Mouse (Mus musculus) lung, adult 10 weeks (tissue): ENCODE results near the gene Dgat2l6. TPM values are rescaled to one million over a fixed set of nuclear protein-coding genes. Genes with fewer than 3 reads are reported as not detected.

Experiments used
- polyA plus RNA-seq: library from polyadenylated mRNA; stranded (reverse); fragments of 350-450 nt; fragmentation: Illumina TruSeq; extraction: RNeasy Lipid Tissue Mini Kit (QIAGEN cat#74804); gene quantifications from one replicate; pipeline ENCODE4 v1.2.3, GENCODE M21; 2014; ENCODE audit warnings: low read depth, low replicate concordance; ENCODE audit not compliant: insufficient read depth

The Dgat2l6 gene
- not detected for polyA plus RNA-seq

DNA sequence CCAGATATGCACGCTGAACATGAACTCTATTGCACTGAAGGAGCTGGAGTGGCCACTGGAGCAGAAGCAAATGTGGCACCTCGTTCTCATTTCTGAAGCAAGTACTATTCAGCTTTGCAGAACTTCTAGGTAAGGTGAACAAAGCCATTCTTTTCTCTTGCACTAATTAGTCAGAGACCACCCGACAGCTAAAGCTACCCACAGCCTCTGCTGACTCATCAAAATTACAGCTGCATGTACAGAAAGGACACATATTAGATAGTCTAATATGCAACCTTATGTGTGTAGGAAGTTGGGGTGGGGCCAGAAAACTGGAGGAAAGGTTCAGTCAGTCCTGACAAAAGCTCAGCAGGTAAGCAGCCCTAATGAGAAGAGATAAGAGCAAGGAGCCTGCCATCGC is at the start of gene Dgat2l6:
TSS of gene Dgat2l6 (plus strand) at position 368 of the 400 bp plus-strand sequence.

DNA sequence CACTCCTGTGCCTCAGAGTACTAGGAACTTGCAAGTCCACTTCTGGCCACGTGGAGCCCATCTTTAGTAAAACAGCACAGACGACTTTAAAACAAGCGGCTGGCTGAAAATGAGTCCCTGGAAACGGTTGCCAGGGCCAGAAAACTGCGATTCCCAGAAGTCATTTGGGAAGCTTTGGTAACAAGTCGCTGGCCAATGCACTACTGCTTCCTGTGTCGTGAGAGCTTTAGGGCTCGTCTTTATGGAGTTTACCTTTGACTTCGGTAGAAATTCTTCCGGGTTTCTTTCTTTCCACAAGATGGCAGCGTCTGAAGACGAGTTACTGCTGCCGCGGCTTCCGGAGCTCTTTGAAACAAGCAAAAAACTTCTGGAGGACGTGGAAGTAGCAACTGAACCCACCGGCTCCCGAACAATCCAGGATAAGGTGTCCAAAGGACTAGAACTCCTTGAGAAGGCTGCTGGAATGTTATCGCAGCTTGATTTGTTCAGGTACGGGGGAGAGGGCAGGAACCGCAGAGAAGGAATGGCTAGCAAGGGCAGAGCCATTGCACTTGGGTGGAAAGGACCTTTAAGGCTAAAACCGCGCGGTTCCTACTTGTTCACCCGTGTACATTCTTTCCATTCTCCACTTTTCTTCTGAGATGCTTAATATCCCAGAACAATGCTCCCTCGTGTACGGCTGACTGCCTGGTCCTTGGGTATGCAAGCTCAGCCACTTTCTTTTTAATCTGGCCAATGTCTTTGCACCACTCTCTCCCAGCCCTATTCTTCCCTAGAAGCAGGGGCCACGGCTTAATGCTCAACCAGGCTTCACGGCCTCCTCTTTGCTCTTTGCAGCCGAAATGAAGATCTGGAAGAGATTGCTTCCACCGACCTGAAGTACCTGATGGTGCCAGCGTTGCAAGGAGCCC is 30.3 kb upstream of the Dgat2l6 start, which contains the start of gene Igbp1:
TSS of gene Igbp1 (plus strand) at position 224 of the 911 bp plus-strand sequence.

DNA sequence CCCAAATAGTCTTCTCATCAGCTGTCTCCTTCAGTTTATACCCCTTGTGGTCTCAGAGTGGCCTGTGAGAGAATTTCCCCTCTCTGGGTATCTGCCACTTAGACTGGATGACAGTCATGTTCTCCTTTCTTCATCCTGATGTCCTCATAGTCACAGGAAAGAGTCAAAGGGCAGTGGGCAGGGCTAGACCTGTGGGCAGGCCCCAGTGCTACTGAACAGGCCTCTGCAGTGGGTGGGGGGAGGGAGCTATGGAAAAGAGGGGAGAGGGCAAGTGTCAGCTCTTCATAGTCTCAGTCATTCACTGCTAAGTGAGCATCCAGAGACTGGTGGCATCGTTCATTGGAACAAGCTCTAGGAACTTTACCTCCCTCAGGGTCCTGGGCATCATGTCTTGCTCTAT is 47.3 kb downstream of the Dgat2l6 start, which contains the start of gene Awat1:
TSS of gene Awat1 (plus strand) at position 301 of the 400 bp plus-strand sequence.

DNA sequence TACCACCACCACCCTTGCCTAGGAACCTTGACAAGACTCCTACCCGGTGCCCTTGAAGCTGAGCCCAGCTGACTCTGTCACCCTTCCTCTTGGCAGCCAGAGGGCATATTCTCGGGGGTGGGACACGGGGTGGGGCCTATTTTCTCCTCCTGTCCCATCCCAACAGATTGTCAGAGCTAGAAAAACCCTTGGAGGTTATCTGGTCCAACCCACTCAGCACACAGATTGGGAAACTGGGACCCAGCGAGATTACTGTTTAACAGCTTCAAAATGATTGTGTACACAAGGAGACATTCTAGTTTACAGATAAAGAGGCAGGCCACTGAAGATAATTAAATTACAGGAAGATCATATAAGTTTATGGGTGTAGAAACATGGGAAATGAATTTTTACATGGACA is 70.2 kb downstream of the Dgat2l6 start, which contains the start of gene P2ry4:
TSS of gene P2ry4 (minus strand) at position 79 of the 400 bp plus-strand sequence.

Other genes with a start within 250 kb of the Dgat2l6 start
- not detected for gene Otud6a, start 95.8 kb upstream of the Dgat2l6 start, polyA plus RNA-seq
- gene Awat2, start 82.1 kb upstream of the Dgat2l6 start, polyA plus RNA-seq, result 0.63 TPM
- gene Igbp1, start 30.5 kb upstream of the Dgat2l6 start, polyA plus RNA-seq, result 55.8 TPM
- not detected for gene Awat1, start 47.4 kb downstream of the Dgat2l6 start, polyA plus RNA-seq
- not detected for gene P2ry4, start 70.0 kb downstream of the Dgat2l6 start, polyA plus RNA-seq
- gene Arr3, start 80.7 kb downstream of the Dgat2l6 start, polyA plus RNA-seq, result not detected
- gene Kif4, start 100.9 kb downstream of the Dgat2l6 start, polyA plus RNA-seq, result 0.71 TPM
- gene Pdzd11, start 101.7 kb downstream of the Dgat2l6 start, polyA plus RNA-seq, result 40.1 TPM
- gene Gdpd2, start 205.0 kb downstream of the Dgat2l6 start, polyA plus RNA-seq, result 15.3 TPM
- gene Dlg3, start 242.9 kb downstream of the Dgat2l6 start, polyA plus RNA-seq, result 12.5 TPM